Mouse (Mus musculus) thymus, adult 2 months (tissue): ENCODE data around the gene Zc3h10.
"Not testable (repeated sequence)": the region's sequence is repeated elsewhere in the genome, so short reads cannot be mapped to it uniquely, and the experiment has no call there.

Experiments
- CTCF ChIP-seq: fragments of 200-500 bp; IDR thresholded peaks from 2 replicates; pipeline ENCODE4 v1.5.1; 2012; ENCODE audit warnings: mild to moderate bottlenecking, control low read depth, low read length, moderate library complexity, borderline replicate concordance; ENCODE audit not compliant: control insufficient read depth, poor library complexity, insufficient read depth; ENCODE audit errors: extremely low read depth
- POLR2A ChIP-seq: fragments of 200-500 bp; IDR thresholded peaks from 2 replicates; pipeline ENCODE4 v1.6.1; 2012; ENCODE audit warnings: mild to moderate bottlenecking, low read length, control low read depth, moderate library complexity; ENCODE audit not compliant: control insufficient read depth, poor library complexity, insufficient read depth; ENCODE audit errors: extremely low read depth

DNA sequence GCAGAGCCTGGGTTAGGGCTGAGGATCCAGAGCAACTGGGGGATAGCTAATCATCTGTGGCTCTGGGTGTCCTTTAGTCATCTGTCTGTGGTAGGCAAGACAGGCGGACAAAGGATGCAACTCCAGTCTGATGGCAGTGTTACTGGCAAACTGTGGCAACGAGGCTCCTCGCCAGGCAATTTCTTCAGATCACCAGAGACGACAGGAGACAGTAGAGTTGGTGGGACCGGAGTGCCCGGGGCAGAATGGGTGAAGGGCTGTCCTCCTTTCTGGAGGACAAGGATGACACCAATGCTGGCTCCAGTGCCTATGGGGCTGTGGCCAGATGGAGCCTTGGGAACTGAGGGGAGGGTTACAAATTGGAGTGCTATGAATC lies 2.1 kb upstream of the Zc3h10 start:
- not testable (repeated sequence) for TF ChIP-seq CTCF, POLR2A
